Mouse (Mus musculus) heart, postnatal 4 days (tissue): ENCODE measurements around the gene Parp11. TPM values are rescaled to one million over a fixed set of nuclear protein-coding genes. Genes with fewer than 3 reads are reported as not detected.

Experiments used
- DNase-seq: peaks from one replicate; pipeline ENCODE4 v3.0.0; 2021
- total RNA-seq, 2 experiments: library from RNA; stranded (reverse); gene quantifications; 2 replicates each; pipeline ENCODE4 v1.2.3; 2021

Gene Parp11
- total RNA-seq, 2 experiments from 2014 or later, result 13.7 to 18.5 TPM

DNA sequence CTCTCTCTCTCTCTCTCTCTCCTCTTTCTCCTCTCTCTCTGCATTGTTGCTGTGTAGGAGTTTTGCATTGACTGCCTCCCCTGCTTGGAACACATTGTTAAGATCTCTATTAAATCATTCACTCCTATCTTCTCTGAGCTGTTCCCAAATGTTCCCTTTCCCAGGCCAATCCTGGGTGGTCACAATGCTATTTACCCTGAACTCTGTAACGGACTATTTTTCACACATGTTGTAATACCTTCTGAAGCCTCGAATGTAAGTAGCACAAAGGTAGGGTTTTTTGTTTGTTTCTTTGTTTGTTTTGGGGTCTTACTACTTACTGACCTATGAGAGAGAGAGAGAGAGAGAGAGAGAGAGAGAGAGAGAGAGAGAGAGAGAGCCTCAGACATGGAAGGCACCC lies 2.2 kb downstream of the Parp11 start:
- no peak for DNase-seq

DNA sequence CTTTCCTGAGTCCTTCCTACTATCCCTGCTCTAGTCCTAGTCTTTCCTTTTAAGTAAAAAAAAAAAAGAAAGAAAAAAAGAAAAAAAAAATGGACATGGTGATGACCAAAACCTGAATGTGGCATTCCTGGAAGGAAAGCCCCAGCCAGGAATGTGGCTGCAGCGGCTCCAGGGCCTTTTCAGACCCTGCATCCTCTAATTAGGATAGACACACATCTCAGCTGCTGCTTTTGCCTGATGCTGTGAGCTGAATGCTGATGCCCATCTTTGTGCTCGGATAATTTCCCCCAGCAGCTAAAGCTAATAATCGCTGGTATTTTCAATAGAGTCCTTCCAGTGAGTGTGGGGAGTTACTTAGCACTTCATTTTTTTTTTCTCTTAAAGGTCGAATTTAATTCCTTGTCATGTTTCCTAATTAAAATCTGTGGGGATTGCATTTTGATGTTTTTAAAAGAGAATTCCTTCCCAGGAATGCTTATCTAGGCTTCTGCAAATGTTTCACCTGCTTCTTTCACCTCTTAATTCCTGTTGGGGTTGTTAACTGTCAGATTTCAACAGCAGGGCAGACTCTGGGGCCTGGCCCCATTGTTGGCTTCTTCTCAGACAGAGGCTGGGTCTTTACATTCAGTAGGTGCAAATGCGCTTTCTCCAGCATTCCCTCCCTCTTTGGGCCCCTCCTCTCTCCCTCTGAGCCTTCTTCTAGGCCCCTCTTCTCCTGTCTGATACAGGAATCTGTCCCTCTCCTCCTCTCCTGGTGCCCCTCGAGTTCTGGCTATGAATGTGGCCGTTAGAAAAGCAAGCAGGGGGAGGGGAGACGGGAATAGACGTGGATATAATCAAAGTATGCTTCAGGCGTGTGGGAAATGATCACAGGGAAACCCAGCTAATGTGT lies 3.1 kb downstream of the Parp11 start:
- DNase-seq, result no peak

DNA sequence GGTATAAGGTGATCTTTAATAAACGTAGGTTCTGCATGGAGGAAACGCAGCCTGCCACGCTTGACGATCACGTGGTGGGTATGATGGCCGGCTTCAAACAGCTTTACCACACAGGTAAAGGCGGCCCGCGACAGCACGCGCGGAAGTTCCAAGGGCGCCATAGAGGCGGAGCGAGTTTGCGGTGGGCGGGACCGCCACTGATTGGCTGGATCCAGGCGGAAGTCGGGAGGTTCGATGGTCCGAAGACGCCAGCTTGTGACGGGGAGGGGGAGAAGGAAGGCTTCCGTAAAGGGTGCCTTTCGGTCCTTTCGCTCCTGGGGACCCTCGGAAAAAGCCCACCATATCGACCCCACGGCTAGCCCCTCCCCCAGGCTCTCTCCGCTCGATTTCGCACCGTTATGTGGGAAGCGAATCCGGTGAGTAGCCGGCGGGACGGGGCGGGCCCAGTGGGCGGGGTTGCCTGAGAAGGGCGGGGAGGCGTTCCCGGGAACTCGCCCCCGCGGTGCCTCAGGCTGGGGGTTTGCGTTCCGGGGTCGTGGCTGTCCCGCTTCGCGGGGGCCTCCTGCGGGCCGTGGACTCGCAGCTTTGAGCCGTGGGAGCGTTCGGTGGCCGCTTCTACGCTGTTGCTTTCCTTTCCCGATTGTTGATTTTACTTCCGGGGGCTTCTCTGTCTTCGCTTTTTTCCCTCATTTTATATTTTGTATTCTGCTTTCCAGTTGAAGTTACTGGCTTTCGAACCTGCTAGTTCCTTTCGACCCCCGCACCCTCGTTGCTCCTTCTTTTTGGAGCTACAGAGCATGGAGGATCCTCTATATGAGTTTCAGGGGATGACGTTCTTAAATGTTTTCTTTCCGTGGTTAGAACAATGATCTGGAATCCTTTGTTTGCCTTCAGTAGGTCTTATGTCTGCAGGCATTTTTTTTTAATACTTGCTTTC lies 7.0 kb downstream of the Parp11 start:
- peak; percentile 95 for DNase-seq

DNA sequence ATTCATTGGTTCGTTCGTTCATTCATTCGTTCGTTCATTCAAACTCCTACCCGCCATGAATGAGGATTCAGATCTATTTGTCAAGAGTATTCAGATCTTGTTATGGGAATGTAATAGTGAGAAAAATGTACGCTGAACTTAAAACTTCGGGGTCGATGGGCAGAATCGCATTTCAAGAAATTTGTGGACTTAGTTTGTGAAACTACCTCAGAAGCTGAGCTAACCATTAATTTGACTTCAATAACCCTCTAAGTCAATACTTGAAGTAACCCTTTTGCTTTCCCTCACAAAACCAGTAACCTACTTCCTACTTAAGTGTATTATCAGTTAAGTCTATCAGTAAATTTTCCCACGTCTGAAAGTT lies 7.7 kb downstream of the Parp11 start:
- no peak for DNase-seq

DNA sequence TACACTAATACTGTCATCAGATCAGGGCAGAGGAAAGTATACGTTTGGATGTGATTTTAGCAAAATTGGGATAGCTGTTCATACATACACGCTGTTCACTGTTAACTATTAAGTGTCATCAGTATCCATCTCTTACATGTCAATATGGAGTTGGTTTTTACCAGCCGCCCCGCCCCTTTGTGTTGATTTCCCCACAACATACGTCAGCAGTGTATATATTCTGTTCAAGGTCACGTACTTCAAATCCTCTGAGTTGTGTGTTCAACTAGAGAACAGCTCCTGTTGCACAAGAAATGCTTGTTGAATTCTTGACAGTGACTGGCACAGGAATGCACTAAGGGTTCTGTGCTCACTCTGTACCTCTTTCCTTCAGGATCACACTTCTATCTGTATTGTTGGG lies 8.2 kb downstream of the Parp11 start:
- no peak for DNase-seq

DNA sequence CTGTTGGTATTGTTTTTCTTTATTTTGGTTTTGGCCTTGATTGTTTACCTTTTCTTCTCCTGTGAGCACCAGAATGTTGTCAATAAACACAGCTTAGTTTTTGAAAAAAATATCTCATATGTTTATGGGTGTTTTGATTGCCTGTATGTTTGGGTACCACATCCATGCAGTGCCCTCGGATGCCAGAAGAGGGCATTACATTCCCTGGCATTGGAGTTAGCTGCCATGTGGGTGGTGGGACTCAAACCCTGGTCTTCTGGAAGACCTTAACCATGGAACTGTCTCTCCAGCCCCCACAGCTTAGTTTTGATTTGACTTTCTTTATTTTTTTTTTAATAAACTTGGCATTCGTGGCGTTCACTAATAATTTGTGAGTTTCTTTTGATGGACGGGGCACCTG lies 8.8 kb downstream of the Parp11 start:
- DNase-seq, result no peak

DNA sequence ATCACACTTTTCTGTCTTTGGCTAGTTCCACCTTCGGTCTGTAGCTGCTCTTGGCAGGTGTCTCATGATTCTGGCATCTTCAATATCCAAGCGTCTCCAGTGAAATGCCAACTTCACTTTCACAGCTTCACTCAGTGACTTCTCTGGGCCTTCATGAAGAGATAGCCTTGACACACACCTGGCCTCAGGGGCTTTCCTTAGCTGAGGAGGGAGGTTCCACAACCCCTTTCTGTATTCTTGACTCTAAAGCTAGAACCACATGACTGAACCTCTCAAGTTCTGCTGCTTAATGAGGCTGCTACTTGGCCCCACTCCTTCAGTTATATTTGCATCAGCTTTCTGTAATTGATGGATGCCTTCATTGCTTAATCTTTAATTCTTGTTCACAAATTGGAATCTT lies 10.1 kb downstream of the Parp11 start:
- no peak for DNase-seq

DNA sequence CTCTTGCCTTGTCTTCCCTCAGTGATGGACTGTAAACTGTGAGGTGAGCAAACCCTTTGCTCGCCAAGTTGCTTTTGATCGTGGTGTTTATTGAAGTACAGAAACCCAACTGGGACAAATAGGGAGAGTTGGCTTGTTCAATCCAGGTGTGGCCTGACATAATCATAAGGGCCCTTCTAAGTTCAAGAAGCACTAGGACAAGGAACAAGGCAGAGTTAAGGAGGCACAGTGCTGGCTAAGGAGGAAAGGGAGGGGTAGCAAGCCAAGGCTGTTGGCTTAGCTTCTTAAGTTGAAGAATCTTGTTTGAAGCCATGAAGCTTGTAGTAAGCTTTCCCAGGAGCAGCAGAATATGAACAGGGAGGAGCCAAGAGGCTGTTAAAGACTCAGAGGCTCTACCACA lies 13.1 kb downstream of the Parp11 start:
- no peak for DNase-seq

DNA sequence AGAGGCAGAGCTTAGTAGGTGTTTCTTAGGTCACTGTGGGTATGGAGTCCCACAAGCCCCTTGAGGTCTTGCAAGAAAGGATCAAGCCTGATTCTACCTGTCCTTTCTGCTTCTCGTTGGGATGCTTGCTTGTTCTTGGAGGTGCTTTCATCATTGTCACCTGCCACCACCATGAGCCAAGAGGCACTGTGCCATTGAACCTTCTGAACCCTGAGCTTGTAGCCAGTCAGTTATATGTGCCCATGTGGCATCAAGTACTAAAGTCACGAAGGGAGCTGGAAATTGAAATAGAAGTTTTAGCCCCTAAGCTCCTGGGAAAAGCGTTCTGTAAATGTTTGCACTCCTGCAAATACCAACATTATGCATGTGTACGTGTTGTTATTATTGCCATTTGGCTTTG lies 14.9 kb downstream of the Parp11 start:
- DNase-seq, result no peak

DNA sequence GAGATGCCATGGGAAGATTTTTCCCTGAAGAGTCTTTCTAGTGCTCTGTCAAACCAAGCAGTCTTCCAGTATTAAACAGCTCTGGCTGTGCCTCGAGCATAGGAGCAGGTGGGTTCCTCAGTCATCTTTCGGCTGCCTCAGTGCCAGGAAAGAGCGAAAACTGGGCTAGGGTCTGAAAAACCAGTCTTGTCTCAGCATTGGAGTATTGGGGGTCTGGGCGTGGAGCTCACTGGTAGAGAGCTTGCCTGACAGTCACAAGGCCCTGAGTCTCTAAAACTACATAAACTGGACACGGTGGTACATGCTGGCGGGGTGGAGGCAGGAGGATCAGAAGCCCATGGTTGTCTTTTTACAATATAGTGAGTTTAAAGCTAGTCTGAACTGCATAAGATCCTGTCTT lies 15.6 kb downstream of the Parp11 start:
- DNase-seq, result no peak

DNA sequence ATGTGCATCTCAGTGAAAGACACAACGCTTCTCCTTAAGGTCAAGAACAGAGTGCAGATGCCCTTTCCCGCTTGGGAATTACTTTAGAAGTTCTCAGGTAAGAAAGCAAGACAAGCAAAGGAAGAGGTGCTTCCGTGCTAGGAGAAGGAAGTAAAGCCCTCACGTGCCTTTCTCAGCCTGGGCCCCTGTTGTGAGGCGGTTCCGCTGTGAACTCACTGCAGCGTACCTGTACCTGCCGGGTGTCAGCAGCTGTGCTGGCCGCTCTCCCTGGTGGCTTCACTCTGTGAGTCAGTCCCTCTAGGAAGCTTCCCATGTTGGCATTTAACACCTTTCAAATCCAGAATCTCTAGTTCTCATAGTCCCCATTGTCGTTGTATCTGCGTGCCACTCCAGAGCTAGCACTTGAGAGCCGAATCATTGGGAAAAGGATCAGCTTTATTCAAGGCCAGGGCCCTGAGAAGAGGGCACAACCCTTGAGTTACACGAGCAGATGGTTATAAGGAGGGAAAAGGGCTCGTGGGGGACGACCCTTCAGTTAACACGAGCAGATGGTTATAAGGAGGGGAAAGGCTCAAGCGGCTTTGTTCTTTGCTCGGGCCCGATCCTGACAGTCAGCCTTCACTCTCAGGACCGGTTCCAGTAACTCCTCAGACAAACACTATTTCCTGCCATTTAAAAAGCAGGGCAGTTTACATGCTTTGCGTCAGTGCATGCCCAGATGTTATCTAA lies 16.8 kb downstream of the Parp11 start:
- no peak for DNase-seq

DNA sequence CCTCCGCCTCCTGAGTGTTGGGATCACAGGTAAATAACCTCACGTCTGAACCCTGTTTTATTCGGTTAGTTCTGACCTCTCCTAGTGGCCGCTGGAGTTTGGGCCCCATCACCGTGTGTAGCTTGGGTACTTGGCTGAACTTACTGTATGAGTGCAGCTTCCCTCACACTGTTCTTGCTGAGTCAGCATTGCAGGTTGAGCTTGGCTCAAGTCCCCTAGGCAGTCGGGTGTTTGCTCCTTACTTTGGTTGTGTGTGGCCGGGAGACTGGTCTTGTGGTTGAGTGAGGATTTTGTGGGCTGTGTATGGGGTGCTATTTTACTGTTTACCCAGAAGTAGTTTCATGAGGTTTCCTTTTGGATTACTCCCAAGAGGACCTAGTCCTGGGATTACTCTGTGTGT lies 17.9 kb downstream of the Parp11 start:
- no peak for DNase-seq

DNA sequence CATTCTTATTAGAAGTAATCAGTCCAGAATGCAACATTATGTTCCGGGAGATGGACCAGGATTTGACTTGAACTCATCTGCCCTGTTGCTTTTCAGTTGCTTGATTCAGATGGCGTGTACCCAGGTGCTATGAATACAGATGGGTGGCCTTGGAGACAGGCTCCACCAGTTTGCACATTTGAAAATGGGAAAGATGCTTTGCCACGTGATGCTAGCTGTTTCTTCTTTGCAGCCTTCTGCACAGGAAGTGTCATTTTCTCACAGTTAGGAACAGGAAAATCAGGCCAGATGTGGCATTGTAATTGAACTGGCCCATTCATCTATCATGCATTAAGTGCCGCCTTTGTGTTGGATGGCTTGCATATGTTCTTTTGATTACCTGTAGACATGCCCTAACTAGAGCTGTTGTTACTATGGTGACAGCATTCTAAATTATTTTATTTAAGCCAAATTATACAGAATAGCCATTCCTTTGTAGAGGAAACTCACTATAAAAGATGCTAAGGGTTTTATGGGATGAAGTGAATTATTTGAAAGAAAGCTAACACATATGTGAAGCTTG lies 20.2 kb downstream of the Parp11 start:
- no peak for DNase-seq

DNA sequence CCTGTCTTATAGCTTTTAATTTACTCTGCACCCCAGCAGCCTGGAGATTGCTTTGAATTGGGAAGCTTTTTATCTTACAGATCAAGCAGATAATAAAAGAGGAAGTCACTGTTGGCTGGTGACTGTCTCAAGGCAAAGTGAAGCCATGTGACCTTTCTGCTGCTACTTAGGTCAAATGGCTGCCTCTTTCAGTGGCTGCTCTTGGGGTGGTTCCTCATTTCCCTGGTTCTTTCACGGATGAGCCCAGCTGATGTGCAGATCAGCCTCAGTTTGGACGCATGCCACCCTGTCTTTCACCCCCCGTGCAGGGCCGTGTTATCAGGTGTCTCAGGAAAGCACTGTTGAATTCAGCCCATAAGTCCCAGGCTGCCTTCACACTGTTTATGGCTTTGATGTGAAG lies 25.4 kb downstream of the Parp11 start:
- DNase-seq, result no peak

DNA sequence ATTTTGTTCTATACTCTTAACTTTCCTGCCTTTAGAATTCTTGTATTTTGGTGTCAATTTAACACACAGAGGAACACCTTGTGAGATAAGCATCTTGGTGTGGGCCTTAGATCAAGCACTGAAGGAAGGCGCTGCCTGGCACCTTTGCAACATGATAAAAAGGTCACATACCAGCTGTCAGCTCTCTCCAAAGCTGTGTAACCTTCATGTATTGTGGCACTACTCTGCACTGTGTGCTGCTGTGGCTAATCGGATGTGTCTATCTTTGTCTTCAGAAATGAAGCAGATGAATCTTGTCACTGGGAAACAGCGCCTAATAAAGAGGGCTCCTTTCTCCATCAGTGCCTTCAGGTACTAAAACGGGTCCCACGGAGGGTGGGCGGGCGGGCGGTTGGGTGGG lies 27.3 kb downstream of the Parp11 start:
- DNase-seq, result no peak

DNA sequence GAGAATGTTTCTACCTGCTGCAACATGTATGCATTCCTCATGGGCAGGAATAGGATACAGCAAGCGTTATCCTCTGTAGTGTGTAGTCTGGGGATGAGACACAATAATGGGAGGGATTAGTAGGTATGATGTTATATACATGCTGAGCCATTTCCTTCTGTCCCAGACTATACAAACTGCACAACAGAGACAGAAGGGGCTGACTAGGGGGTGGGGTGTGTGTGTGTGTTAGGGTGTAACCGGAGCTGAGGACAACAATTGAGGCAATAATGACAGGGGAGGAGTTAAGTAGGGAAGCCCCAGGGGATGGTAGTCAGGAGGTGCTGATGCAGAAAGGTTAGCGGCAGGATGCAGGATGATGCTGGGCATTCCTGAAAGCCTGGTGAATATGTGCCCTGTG lies 28.6 kb downstream of the Parp11 start:
- DNase-seq, result no peak

DNA sequence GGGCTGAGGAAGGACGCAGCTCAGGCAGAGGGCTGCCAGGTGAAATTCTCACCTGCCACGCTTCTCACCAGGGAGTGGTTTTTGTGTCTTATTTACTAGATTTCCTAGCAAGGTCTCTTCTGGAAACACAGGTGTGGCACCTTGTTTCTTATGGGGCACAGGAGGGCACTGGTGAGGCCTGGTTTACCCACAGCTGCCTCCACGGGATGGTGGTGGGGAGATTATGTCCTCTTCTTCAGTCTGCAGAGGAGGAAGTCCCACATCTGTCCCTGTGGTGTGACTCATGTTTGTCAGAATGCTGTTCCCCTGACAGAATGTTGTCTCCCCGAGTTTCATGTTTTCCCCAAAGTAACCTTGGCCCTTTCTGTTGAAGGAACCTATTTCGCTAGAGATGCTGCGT lies 44.4 kb downstream of the Parp11 start:
- DNase-seq, result no peak

DNA sequence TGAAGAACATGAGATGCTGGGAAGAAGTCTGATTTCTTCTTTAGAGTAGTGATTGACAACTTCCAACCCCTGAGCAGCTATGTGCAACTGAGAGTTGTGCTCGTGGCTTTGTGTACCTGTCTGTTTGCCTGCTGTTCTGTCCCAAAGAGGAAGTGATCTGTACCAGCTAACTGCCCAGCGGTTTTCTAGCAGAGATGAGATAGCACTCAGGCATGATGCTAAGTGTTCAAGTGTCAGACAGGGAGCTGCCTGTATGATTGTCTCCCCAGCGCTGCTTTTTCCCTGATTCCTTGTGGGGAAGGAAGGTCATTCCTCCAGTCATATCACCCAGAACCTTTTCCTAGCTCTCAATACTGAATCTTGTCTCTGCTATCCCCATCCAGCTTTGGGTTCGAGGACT lies 45.9 kb downstream of the Parp11 start:
- no peak for DNase-seq

DNA sequence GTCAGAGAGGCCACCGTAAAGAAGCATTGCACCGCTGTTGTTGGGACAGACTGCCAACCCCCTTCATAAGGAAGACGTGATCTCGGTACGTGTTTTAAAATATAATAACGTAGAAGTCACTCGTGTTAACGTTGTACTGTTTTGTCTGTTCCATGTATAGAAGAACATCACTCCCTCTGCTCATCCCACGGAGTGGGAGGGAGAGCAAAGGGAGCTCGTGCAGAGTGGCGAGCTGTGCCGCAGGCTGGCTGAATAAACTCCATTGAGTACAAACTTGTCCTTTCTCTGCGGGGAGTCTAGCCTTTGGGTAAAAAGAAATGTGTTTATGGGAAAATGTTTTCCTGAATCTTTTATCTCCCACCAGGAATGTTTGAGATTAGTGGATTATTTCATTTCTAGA lies 47.1 kb downstream of the Parp11 start:
- DNase-seq, result no peak

DNA sequence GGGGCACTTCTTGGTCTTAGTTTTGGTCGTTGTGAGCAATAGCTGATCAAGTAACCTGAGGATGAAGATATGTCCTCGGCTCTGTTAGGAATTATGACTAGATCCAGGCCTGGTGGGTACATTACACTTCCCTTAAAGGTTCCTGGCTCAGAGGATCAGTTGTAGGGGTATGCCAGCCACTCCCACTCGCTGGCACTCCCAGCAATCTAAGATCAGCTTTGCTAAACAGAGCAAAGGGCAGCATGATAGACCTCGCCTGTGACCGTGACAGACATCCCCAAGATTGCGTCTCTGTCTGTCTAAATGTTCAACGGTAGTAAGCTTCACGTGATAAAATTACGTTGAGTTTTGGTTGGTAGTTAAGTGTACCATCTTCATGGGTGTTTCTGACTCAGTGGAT lies 47.7 kb downstream of the Parp11 start:
- DNase-seq, result no peak

DNA sequence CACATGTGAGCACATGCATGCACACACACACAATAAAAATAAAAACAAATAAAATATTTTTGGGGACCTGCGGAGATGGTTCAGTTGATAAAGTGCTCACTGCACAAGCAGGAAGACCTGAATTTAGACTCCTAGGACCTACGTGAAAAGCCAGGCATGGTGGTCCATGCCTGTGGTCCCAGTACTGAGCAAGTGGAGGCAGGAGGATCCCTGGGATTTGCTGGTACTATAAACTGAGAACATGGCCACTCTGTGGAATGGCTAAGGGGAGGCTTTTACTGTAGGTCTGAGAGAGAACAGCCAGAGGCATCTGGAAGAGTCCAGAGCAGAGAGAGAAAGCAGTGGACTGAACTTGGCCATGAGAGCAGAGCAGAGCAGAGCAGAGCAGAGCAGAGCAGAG lies 48.6 kb downstream of the Parp11 start:
- DNase-seq, result no peak

DNA sequence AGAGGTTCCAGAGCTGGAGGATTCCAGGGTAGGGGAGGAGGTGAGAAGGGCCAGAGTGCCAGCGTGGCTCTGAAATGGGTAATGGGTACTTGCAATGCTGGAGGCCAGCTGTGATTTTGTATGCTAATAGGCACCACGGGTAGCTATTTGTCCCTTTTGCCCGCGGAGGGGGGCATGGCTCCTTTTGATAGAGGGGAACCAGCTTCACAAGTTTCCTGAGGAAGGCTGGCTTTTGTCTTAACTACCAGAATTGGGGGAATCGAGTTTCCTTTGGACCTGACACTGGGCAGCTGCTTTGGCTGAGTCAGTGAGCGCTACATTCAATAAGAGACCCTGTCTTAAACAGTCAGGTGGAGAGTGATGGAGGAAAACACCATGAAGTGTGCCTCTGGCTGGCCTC lies 49.2 kb downstream of the Parp11 start:
- no peak for DNase-seq
